Mouse (Mus musculus): ENCODE results near the gene Slc6a8.

Gene Slc6a8

DNA sequence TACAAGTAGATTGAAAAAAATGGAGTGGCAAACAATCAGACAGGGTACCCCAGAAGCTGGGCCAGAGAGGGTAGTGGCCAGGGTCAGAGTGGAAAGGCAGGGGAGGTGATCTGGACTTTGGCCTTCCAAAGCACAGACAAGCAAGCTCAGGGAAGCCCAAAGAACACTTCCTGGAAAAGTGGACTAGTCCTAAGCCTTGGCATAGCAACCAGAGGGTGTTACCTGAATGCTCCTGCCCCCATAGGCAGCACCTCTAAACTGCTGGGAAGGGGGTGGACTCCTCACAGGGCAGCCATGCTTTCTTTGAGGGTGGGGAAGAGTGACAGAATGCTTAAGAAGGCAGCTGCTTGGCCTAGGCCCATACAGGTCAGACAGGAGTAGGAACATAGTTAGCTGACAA, 12.0 kb downstream of the Slc6a8 start:
- no peak for DNase-seq (ENCODE audit: low spot score)

GRCm38 (mm10) chrX:73685629-73686028, 12.7 kb downstream of the Slc6a8 start:
- DNase-seq (ENCODE audit: low spot score): no peak

- peak; percentile 28 for DNase-seq (ENCODE audit: low spot score)
Observed at GRCm38 (mm10) chrX:73690917-73691629, 18.1 kb downstream of the Slc6a8 start.

- DNase-seq (ENCODE audit: low spot score): no peak
Observed at GRCm38 (mm10) chrX:73700472-73700871, 27.5 kb downstream of the Slc6a8 start.

- DNase-seq (ENCODE audit: low spot score): peak; percentile 51
Observed at GRCm38 (mm10) chrX:73715476-73716108, 42.6 kb downstream of the Slc6a8 start.

GRCm38 (mm10) chrX:73716109-73716661, 43.2 kb downstream of the Slc6a8 start, which contains the start of the genes Bcap31 and Abcd1:
Bcap31 (minus strand) TSS chrX:73716175.
Abcd1 (plus strand) TSS chrX:73716597.
- DNase-seq (ENCODE audit: low spot score): peak; percentile 92

DNA sequence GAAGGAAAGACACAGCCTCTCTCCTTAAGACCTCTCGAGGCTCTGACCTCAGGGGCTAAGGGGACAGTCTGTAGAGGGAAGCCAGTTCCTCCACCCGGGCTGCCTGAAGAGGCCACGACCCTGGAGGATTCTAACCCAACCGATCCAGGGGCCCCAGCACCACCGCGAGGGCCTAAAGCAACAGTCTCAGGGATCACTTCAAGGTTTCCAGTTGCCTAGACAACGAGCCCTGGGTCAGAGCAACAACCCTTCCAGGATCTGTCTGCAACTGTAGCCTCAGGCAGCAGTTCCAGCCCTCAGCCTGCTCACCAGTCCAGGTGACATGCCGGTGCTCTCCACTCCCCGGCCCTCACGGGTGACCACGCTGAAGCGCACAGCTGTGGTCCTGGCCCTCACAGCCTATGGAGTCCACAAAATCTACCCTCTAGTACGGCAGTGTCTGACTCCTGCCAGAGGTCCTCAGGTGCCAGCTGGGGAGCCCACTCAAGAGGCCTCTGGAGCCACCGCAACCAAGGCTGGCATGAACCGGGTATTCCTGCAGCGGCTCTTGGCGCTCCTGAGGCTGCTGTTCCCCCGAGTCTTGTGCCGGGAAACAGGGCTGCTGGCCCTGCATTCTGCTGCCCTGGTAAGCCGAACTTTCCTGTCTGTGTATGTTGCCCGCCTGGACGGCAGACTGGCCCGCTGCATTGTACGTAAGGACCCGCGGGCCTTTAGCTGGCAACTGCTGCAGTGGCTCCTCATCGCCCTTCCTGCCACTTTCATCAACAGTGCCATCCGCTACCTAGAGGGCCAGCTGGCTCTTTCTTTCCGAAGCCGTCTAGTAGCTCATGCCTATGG, 44.0 kb downstream of the Slc6a8 start:
- DNase-seq (ENCODE audit: low spot score): peak; percentile 27

- DNase-seq (ENCODE audit: low spot score): no peak
Observed at GRCm38 (mm10) chrX:73717667-73718066, 44.7 kb downstream of the Slc6a8 start.

DNA sequence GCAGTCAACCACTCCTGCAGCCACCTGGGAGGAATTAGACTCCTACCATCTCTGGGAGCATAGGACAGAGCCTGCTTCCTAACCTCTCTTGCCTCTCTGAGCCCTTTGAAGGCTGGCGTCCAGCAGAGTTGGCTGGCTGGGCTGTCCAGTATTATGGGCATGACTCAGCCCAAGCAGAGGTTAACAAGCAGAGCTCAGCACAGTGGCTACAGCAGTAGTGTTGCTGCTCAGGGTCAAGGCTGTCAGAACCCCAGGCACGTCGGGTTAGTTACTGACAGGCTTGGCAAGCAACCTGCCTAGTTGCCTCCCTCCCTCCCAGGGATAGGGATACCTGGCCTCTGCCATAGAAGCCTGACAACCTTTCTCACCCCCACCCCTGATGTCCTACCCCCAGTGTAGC, 45.3 kb downstream of the Slc6a8 start:
- no peak for DNase-seq (ENCODE audit: low spot score)

- no peak for DNase-seq (ENCODE audit: low spot score)
Observed at GRCm38 (mm10) chrX:73718686-73719362, 45.9 kb downstream of the Slc6a8 start.

DNA sequence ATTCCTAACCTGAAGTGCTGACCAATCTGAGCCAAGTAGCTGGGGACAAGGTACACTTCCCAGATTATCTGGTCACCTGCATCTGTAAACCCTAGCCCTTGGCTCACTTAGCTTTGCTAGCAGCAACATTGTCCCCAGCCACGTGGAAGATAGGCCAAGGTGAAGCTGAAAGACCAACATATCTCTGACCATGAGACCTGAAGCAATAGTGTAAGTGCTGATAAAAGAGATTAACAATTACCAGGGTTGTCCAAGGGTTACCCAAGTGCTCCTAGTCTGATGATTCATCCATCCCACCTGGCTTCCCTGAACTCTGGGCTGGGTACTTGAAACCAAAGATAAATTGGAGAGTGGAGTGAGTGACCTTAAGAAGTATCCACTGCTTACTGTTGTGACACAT, 58.0 kb downstream of the Slc6a8 start:
- DNase-seq (ENCODE audit: low spot score): no peak
